Mouse (Mus musculus): ENCODE data around the gene Spty2d1. TPM values are rescaled to one million over a fixed set of nuclear protein-coding genes. Genes with fewer than 3 reads are reported as not detected.

Spty2d1 gene
- polyA plus RNA-seq, 1 experiment from 2014 or later: 12.5 TPM

DNA sequence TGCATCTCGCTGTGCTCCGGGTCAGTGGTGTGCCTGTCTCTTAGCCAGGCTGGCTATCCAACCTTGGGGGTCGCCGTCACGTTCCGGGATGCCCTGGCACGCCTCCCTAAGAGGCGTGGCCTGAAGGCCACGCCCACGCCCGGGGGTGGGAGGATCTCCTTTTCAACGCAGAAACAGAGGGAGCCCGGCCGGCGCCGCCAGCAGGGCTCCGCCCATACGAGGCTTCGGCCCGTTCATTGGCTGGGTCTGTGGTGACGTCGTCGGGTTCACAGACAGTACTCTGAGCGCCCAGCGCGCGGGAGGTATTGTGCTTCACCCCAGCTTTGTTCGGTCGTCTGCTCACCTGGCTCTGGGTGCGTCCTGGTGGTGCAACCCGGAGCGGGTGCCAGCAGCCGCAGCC, 42.2 kb upstream of the Spty2d1 start, which contains the start of gene Tmem86a:
Gene Tmem86a (plus strand): TSS at position 236 of the 400 bp plus-strand sequence.
- peaks cover 8% of the 10 kb centered on the region for H3K4me1 ChIP-seq (ENCODE audit: control insufficient read depth, insufficient read depth, low read length)
- under 1% methylated on average over 33 of the region's 33 CpGs for WGBS
- DNase-seq (ENCODE audit: low spot score, missing footprints): peak; percentile 100
- ATAC-seq (ENCODE audit: low FRiP score): peak; percentile 100
- peak within 1 kb of the TSS; percentile 80 for H3K4me3 ChIP-seq (ENCODE audit: low read depth, low read length)
- H3K9ac ChIP-seq (ENCODE audit: low read length): peak within 1 kb of the TSS; percentile 82
- H3K4me2 ChIP-seq: peak within 1 kb of the TSS; percentile 74
- no peaks in the 10 kb centered on the region for H3K9me3 ChIP-seq (ENCODE audit: control insufficient read depth, low read length)
- peak within 1 kb of the TSS; percentile 75; the same call in 1 of the 2 replicates for H3K27ac ChIP-seq (ENCODE audit: low read depth, low read length)
- no peaks in the 10 kb centered on the region for H3K36me3 ChIP-seq (ENCODE audit: control insufficient read depth, insufficient read depth, low read length)
- no peaks in the 10 kb centered on the region; the same call in 1 of the 2 replicates for H3K27me3 ChIP-seq (ENCODE audit: control insufficient read depth, insufficient read depth, low read length)

- Histone ChIP-seq H3K9me3 (ENCODE audit: control insufficient read depth, low read length) (no peaks in the 10 kb centered on the region), H3K36me3 (ENCODE audit: control insufficient read depth, insufficient read depth, low read length) (no peaks in the 10 kb centered on the region), H3K27ac (ENCODE audit: low read depth, low read length) (no peak overlapping the region), H3K4me3 (ENCODE audit: low read depth, low read length) (no peak overlapping the region), H3K4me1 (ENCODE audit: control insufficient read depth, insufficient read depth, low read length) (no peaks in the 10 kb centered on the region), H3K9ac (ENCODE audit: low read length) (no peak overlapping the region), H3K27me3 (ENCODE audit: control insufficient read depth, insufficient read depth, low read length) (no peaks in the 10 kb centered on the region), H3K4me2 (no peak overlapping the region)
- no peak for DNase-seq (ENCODE audit: low spot score, missing footprints)
- ATAC-seq (ENCODE audit: low FRiP score): no peak
- WGBS: 42% methylated on average over 6 of the region's 6 CpGs
Observed at GRCm38 (mm10) chr7:47042823-47043490, 34.7 kb upstream of the Spty2d1 start.

GRCm38 (mm10) chr7:47042121-47042520, 33.9 kb upstream of the Spty2d1 start:
- H3K27me3 ChIP-seq (ENCODE audit: control insufficient read depth, insufficient read depth, low read length): no peaks in the 10 kb centered on the region
- H3K9ac ChIP-seq (ENCODE audit: low read length): no peak overlapping the region
- no peaks in the 10 kb centered on the region for H3K36me3 ChIP-seq (ENCODE audit: control insufficient read depth, insufficient read depth, low read length)
- DNase-seq (ENCODE audit: low spot score, missing footprints): no peak
- no peak for ATAC-seq (ENCODE audit: low FRiP score)
- no peak overlapping the region for H3K27ac ChIP-seq (ENCODE audit: low read depth, low read length)
- no peak overlapping the region for H3K4me3 ChIP-seq (ENCODE audit: low read depth, low read length)
- no peaks in the 10 kb centered on the region for H3K9me3 ChIP-seq (ENCODE audit: control insufficient read depth, low read length)
- H3K4me1 ChIP-seq (ENCODE audit: control insufficient read depth, insufficient read depth, low read length): no peaks in the 10 kb centered on the region
- 93% methylated on average over 4 of the region's 4 CpGs for WGBS
- H3K4me2 ChIP-seq: no peak overlapping the region

GRCm38 (mm10) chr7:47041706-47042105, 33.5 kb upstream of the Spty2d1 start:
- Histone ChIP-seq H3K9ac (ENCODE audit: low read length) (no peak overlapping the region), H3K4me1 (ENCODE audit: control insufficient read depth, insufficient read depth, low read length) (no peaks in the 10 kb centered on the region), H3K4me2 (no peak overlapping the region), H3K9me3 (ENCODE audit: control insufficient read depth, low read length) (no peaks in the 10 kb centered on the region), H3K36me3 (ENCODE audit: control insufficient read depth, insufficient read depth, low read length) (no peaks in the 10 kb centered on the region), H3K4me3 (ENCODE audit: low read depth, low read length) (no peak overlapping the region), H3K27me3 (ENCODE audit: control insufficient read depth, insufficient read depth, low read length) (no peaks in the 10 kb centered on the region), H3K27ac (ENCODE audit: low read depth, low read length) (no peak overlapping the region)
- WGBS: 87% methylated on average over 3 of the region's 3 CpGs
- DNase-seq (ENCODE audit: low spot score, missing footprints) (no peak), ATAC-seq (ENCODE audit: low FRiP score) (no peak)

- Histone ChIP-seq H3K4me2 (no peak overlapping the region), H3K27me3 (ENCODE audit: control insufficient read depth, insufficient read depth, low read length) (no peaks in the 10 kb centered on the region), H3K4me1 (ENCODE audit: control insufficient read depth, insufficient read depth, low read length) (no peaks in the 10 kb centered on the region), H3K9me3 (ENCODE audit: control insufficient read depth, low read length) (no peaks in the 10 kb centered on the region), H3K4me3 (ENCODE audit: low read depth, low read length) (no peak overlapping the region), H3K27ac (ENCODE audit: low read depth, low read length) (no peak overlapping the region), H3K9ac (ENCODE audit: low read length) (no peak overlapping the region), H3K36me3 (ENCODE audit: control insufficient read depth, insufficient read depth, low read length) (no peaks in the 10 kb centered on the region)
- ATAC-seq (ENCODE audit: low FRiP score) (no peak), DNase-seq (ENCODE audit: low spot score, missing footprints) (no peak)
- WGBS: 80% methylated on average over 8 of the region's 8 CpGs
Observed at GRCm38 (mm10) chr7:47035426-47035825, 27.2 kb upstream of the Spty2d1 start.

DNA sequence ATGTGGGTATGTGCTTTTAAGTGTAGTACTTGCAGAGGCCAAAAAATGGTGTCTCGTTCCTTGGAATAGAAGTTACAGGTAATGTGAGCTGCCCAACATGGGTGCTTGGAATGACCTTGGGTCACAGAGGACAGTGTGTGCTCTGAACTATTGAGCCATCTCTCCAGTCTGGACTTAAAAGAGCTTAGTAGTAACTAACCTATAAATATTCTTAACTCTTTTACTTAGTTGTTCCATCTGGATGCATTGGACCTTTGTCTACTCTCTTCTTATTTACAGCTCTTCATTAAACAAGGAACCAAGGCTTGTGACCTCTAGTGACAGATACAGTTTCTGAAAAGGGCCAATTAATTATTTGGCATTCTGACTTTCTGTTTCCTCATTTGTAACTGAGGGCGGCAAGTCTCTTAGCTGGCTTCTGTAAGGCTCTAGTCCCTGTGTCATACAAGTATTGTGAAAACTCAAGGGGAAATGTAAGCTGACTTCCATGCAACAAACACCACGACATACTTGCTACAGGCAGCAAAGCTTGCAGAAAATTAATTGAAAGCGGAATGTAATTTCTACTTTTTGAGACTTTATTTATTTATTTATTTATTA, 26.7 kb upstream of the Spty2d1 start:
- H3K27me3 ChIP-seq (ENCODE audit: control insufficient read depth, insufficient read depth, low read length): no peaks in the 10 kb centered on the region
- no peaks in the 10 kb centered on the region for H3K4me1 ChIP-seq (ENCODE audit: control insufficient read depth, insufficient read depth, low read length)
- H3K9ac ChIP-seq (ENCODE audit: low read length): no peak overlapping the region
- H3K27ac ChIP-seq (ENCODE audit: low read depth, low read length): no peak overlapping the region
- H3K4me3 ChIP-seq (ENCODE audit: low read depth, low read length): no peak overlapping the region
- 86% methylated on average over 4 of the region's 4 CpGs for WGBS
- H3K36me3 ChIP-seq (ENCODE audit: control insufficient read depth, insufficient read depth, low read length): no peaks in the 10 kb centered on the region
- no peak overlapping the region for H3K4me2 ChIP-seq
- ATAC-seq (ENCODE audit: low FRiP score) (no peak), DNase-seq (ENCODE audit: low spot score, missing footprints) (no peak)
- H3K9me3 ChIP-seq (ENCODE audit: control insufficient read depth, low read length): no peaks in the 10 kb centered on the region

- Histone ChIP-seq H3K9ac (ENCODE audit: low read length) (no peak overlapping the region), H3K36me3 (ENCODE audit: control insufficient read depth, insufficient read depth, low read length) (no peaks in the 10 kb centered on the region), H3K4me1 (ENCODE audit: control insufficient read depth, insufficient read depth, low read length) (no peaks in the 10 kb centered on the region), H3K27me3 (ENCODE audit: control insufficient read depth, insufficient read depth, low read length) (no peaks in the 10 kb centered on the region), H3K4me3 (ENCODE audit: low read depth, low read length) (no peak overlapping the region), H3K27ac (ENCODE audit: low read depth, low read length) (no peak overlapping the region), H3K4me2 (no peak overlapping the region), H3K9me3 (ENCODE audit: control insufficient read depth, low read length) (no peaks in the 10 kb centered on the region)
- 79% methylated on average over 4 of the region's 4 CpGs for WGBS
- ATAC-seq (ENCODE audit: low FRiP score): no peak
- DNase-seq (ENCODE audit: low spot score, missing footprints): no peak
Observed at GRCm38 (mm10) chr7:47031371-47031770, 23.2 kb upstream of the Spty2d1 start.

DNA sequence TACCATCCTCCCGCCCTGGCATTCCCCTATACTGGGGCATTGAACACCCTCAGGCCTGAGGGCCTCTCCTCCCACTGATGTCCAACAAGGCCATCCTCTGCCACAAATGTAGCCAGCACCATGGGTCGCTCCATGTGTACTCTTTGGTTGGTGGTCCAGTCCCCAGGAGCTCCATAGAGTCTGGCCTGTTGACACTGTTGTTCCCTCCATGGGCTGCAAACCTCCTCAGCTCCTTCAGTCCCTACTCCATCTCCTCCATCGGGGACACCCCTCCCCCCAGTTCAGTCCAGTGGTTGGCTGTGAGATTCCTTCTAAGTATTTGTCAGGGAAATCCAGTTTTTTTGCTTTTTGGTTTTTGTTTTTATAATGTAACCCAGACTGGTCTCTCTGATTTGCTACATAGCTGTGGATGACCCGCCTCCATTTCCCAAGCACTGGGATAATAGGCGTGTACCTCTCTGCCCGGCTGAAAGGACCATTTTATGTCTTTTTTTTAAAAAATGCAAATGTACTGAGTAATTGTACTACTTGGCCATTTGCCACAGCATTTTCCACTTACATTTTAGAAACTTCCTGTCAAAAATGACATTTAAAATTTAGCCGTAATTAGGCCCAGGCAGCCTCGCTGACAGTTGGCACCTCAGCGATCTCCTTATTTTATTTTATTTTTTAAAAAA, 22.4 kb upstream of the Spty2d1 start:
- Histone ChIP-seq H3K36me3 (ENCODE audit: control insufficient read depth, insufficient read depth, low read length) (no peaks in the 10 kb centered on the region), H3K4me2 (no peak overlapping the region), H3K9ac (ENCODE audit: low read length) (no peak overlapping the region), H3K27me3 (ENCODE audit: control insufficient read depth, insufficient read depth, low read length) (no peaks in the 10 kb centered on the region), H3K9me3 (ENCODE audit: control insufficient read depth, low read length) (no peaks in the 10 kb centered on the region), H3K4me1 (ENCODE audit: control insufficient read depth, insufficient read depth, low read length) (no peaks in the 10 kb centered on the region), H3K4me3 (ENCODE audit: low read depth, low read length) (no peak overlapping the region), H3K27ac (ENCODE audit: low read depth, low read length) (no peak overlapping the region)
- DNase-seq (ENCODE audit: low spot score, missing footprints) (no peak), ATAC-seq (ENCODE audit: low FRiP score) (no peak)
- 85% methylated on average over 9 of the region's 9 CpGs for WGBS

DNA sequence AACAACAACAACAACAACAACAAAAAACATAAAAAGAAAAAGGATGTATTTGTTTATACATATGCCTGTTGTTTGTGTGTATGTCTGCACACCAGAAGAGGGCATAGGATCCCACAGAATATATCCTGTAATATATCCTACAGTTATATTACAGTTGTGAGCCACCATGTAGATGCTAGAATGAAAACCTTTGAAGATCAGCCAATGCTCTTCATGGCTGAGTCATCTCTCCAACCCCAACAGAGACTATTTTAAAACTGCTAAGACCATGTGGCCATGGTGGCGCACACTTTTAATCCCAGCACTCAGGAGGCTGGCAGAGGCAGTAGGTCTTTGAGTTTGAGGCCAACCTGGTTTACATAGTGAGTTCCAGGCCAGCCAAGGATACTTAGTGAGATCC, 19.3 kb upstream of the Spty2d1 start:
- H3K36me3 ChIP-seq (ENCODE audit: control insufficient read depth, insufficient read depth, low read length): no peaks in the 10 kb centered on the region
- no peak for ATAC-seq (ENCODE audit: low FRiP score)
- no peaks in the 10 kb centered on the region for H3K4me1 ChIP-seq (ENCODE audit: control insufficient read depth, insufficient read depth, low read length)
- 91% methylated on average over 1 of the region's 1 CpGs for WGBS
- no peaks in the 10 kb centered on the region for H3K27me3 ChIP-seq (ENCODE audit: control insufficient read depth, insufficient read depth, low read length)
- H3K27ac ChIP-seq (ENCODE audit: low read depth, low read length): no peak overlapping the region
- H3K9ac ChIP-seq (ENCODE audit: low read length): no peak overlapping the region
- H3K4me3 ChIP-seq (ENCODE audit: low read depth, low read length): no peak overlapping the region
- H3K9me3 ChIP-seq (ENCODE audit: control insufficient read depth, low read length): no peaks in the 10 kb centered on the region
- H3K4me2 ChIP-seq: no peak overlapping the region
- DNase-seq (ENCODE audit: low spot score, missing footprints): no peak
